Mouse (Mus musculus): ENCODE results near the gene Hist1h2ag. TPM values are rescaled to one million over a fixed set of nuclear protein-coding genes. Genes with fewer than 3 reads are reported as not detected.
"Not testable (repeated sequence)": the region's sequence is repeated elsewhere in the genome, so short reads cannot be mapped to it uniquely, and the experiment has no call there.

Hist1h2ag gene
- 3.7 and 12.3 TPM in 2 replicates for total RNA-seq (2015; ENCODE audit: low replicate concordance)
- total RNA-seq (2017; ENCODE audit: low replicate concordance): 705 and 715 TPM in 2 replicates

DNA sequence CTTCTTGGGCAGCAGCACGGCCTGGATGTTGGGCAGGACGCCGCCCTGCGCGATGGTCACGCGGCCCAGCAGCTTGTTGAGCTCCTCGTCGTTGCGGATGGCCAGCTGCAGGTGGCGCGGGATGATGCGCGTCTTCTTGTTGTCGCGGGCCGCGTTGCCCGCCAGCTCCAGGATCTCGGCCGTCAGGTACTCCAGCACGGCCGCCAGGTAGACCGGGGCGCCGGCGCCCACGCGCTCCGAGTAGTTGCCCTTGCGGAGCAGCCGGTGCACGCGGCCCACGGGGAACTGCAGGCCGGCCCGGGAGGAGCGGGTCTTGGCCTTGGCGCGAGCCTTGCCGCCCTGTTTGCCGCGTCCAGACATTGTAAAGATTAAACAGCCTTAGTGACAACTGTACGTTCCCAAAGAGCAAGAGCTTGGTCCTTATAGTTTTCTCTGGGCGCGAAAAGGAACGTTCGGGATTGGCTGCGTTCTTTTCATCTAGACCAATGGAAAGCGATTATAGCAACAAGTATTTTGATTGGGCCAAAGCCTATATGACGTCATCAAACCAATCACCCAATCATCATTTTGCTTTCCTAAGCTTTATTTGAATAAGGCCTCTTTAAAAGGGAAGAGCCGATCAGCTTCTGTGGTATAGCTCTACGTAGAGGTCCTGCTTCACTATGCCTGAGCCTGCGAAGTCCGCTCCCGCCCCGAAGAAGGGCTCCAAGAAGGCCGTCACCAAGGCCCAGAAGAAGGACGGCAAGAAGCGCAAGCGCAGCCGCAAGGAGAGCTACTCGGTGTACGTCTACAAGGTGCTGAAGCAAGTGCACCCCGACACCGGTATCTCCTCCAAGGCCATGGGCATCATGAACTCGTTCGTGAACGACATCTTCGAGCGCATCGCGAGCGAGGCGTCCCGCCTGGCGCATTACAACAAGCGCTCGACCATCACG is at the start of gene Hist1h2ag, which contains the start of gene Hist1h2bj:
TSS of gene Hist1h2ag (minus strand) at position 377 of the 935 bp plus-strand sequence.
TSS of gene Hist1h2bj (plus strand) at position 647 of the 935 bp plus-strand sequence.
- ATAC-seq (replicated peaks; ENCODE audit: low FRiP score, poor library complexity, severe bottlenecking): peak; percentile 77

DNA sequence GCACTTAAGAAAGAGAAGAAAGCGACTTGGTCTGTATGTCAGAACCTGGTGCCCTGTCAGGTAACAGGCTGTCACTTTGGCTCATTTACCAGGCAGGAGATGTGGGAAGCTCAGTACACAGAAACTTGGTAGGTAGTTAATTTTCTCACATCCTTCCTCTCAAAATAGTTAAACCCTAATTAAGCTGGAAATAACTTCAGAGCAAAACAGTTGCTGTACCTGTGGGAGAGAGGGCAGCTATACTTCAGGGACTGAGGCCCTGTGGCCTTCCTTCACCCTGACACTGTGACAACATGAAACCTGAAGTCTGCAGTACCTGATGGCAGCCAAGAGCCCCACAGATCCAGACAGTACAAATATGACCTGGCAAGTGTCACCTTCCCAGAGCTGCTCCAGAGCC is 41.4 kb upstream of the Hist1h2ag start, which contains the start of gene Vmn1r188:
TSS of gene Vmn1r188 (plus strand) at position 301 of the 400 bp plus-strand sequence.
- ATAC-seq (replicated peaks; ENCODE audit: low FRiP score, poor library complexity, severe bottlenecking): not testable (repeated sequence)

DNA sequence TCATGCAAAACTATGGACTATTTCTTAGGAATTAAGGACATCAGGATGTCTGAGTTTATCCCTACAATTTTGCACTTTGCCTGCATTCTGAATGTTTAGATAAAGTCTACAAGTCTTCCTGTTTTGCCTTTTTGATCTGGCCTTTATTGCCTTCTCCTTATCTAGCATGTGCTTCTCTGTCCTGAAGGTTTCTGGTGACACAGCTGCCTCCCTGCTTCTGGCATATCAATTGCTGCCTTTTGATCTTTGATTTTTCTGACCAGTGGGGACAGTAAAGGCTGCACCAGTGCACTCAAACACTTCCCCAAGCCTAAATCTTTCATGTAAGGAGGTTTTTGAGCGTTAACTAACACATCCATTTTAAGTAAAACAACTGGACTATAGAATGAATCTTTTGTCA is 20.7 kb upstream of the Hist1h2ag start:
- ATAC-seq (replicated peaks; ENCODE audit: low FRiP score, poor library complexity, severe bottlenecking): no peak

DNA sequence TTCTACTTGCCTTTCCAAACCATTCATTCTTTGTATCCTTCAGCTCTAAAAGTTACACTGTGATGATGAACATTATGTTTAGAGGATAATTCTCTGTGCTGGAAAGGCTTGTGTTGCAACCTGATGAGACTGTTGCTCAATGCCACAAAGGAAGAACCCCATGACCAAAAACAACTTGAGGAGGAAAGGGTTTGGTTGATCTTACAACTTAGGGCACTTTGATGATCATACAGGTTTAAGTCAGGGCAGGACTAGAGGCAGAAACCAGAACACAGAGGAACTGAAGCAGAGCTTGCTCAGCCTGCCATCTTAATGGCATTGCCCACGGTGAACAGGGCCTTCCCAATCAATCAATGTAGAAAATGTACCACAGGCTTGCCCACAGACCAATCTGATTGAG is 18.7 kb upstream of the Hist1h2ag start:
- no peak for ATAC-seq (replicated peaks; ENCODE audit: low FRiP score, poor library complexity, severe bottlenecking)

DNA sequence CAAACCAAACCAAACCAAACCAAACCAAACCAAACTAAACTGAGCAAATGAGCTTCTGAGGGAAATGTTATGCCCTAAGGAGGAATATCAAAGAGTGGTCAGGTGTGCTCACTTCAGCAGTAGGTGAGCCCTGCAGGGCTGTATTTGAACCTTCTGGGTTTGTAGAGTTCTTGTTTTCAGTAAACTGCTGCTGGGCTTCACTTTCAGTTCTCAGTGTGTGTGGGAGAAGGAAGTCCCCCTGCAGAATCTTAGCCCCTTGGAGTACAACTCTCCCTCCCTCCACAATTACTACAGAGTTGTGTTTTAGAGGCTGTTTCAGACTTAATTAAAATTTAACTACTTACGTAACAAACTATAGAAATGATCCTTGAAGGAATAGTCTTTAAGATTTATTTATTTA is 11.0 kb upstream of the Hist1h2ag start:
- no peak for ATAC-seq (replicated peaks; ENCODE audit: low FRiP score, poor library complexity, severe bottlenecking)

DNA sequence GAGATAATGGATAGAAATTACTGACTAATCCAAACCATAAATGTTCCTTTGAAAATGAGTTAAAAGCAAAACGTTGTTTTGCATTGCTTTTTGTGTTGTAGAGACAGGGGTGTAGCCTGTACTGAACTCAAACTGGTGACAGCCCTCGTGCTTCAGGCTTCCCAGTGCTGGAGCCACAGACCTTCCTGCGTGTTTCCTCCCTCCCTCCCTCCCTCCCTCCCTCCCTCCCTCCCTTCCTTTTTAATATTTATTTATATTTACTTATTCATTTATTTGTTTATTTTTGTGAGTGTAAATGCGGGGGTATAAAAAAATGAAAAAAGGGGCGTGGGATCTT is 8.7 kb upstream of the Hist1h2ag start:
- no peak for ATAC-seq (replicated peaks; ENCODE audit: low FRiP score, poor library complexity, severe bottlenecking)

DNA sequence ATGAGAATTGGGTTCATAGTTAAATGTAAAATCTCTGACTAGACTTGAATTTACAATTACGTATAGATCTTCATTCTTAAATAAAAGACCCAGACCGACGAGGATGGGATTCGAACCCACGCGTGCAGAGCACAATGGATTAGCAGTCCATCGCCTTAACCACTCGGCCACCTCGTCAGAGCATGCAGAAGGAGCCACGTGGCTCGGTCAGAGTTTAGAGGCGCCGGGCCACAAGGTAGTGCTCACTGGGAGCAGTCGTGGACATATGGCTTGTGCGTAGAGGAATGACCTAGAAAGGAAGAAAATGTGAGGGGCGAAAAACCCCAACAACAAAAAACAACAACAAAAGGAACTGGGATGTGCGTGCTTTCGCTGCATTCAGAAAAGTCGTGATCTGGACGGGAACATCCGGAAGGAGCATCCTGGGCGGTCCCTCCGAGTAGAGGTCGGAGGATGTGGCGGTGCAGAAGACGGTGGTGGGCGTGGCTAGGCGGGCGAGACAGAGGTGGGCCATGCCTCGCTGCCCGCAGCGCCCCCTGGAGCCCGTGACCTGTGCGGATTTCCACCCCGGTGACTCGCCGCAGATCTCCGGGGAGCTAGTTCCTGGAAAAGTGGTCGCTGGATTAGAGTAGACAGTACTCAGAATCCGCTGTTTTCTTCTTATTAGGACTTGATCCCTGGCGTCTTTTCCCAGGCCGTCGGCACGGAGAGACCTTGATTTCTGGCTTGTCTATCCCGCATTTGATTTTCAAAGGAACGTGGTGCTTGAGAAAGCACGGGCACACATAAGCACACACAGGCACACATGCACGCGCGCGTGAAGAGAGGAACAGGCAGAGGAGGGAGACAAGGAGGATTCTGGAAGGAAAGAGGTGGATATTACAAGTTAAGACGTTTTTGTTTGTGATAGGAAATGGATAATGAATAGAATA is 8.1 kb upstream of the Hist1h2ag start:
- ATAC-seq (replicated peaks; ENCODE audit: low FRiP score, poor library complexity, severe bottlenecking): peak; percentile 97

DNA sequence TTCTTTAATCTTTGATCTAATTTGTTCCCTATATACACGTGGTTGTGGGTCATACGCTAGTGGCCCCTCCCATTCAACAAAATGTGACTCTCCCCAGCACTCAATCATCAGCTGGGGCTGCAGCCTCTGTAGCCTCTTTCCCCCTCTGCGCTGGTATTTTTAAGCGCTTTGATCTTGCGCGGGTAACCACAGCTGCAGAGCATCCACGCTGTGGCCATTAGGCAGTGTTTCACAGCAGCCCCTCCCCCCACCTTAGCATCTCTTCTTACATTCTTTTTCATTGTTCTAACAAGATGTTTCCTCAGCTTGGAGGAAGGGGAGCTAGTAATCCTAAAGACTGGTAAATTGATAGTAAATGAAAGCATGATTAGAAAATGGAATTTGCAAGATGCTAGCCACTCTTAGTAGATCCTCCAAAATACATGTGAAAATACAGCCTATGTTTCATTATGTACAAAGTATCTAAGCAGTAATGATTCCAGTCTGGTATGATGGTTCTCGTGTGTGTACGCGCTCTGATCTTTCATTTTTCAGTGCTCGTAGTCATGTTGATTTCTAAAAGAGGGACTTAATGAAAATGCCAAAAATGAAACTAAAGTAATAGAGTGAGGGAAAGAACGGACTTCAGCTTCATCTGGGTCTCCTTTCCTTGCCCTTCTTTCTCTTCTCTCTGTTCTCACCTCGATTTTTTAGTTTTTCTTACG is 7.1 kb upstream of the Hist1h2ag start:
- ATAC-seq (replicated peaks; ENCODE audit: low FRiP score, poor library complexity, severe bottlenecking): no peak

DNA sequence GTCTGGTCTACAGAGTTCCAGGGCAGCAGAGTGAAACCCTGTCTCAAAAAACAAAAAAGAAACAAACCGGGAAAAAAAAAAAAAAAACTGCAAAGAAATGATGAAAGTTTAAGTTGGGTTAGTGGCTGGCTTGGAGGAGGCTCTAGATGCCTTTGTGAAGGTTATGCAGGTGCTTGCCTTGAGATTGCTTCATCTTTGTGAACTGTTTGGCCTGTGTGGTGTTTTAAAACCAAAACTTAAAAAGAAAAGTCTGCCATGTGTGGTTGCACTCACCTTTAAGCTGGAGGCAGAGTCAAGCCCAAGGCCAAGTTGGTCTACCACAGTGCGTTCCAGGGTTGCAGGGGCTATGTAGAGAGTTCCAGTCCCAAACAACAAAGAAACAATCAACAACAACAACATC is 6.3 kb upstream of the Hist1h2ag start:
- no peak for ATAC-seq (replicated peaks; ENCODE audit: low FRiP score, poor library complexity, severe bottlenecking)

DNA sequence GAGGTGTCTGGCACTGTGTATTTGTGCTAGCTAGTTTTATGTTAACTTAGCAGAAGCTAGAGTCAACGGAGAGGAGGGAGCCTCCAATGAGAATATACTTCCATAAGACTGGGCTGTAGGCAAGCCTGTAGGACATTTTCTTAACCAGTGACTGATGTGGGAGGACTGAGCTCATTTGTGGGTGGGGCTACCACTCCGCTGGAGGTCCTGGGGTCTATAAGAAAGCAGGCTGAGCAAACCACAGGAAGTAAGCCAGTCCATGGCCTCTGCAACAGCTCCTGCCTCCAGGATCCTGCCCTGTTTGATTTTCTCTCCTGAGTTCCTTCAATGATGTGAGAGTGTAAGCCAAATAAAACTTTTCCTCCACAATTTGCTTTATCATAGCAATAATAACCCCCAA is 2.6 kb upstream of the Hist1h2ag start:
- no peak for ATAC-seq (replicated peaks; ENCODE audit: low FRiP score, poor library complexity, severe bottlenecking)

DNA sequence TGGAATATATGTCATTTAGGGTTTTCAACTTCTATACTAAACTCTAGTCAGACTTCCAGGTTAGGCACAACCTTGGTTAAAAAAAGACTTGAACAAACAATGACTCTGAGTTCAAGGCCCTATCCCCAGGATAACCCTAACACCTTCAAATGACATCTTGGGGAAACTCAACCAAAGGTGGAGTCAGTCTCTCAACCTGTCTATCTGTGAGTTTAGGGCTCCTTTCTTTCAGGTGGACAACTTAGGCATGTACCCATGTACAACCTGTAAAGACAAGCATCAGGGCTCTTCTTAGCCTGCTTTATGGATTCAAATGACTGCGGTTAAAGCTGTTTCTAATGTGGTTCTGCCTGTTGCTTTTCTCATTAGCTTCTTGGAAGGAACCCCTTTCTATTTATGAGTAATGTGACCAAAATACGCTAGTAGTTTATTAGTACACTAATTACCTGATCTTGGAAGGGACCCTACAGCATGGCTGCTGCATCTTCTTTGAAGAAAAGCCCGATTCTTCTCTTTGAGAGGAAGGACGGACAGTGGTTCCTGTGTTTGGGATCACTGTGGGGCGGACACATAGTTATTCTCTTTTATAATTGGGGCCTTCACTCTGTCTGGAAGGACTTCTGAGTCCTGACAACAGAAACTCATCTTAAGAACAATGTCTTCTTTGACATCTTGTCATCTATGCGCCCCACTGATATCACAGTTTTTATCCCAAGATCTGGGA is 1.9 kb upstream of the Hist1h2ag start:
- ATAC-seq (replicated peaks; ENCODE audit: low FRiP score, poor library complexity, severe bottlenecking): no peak

DNA sequence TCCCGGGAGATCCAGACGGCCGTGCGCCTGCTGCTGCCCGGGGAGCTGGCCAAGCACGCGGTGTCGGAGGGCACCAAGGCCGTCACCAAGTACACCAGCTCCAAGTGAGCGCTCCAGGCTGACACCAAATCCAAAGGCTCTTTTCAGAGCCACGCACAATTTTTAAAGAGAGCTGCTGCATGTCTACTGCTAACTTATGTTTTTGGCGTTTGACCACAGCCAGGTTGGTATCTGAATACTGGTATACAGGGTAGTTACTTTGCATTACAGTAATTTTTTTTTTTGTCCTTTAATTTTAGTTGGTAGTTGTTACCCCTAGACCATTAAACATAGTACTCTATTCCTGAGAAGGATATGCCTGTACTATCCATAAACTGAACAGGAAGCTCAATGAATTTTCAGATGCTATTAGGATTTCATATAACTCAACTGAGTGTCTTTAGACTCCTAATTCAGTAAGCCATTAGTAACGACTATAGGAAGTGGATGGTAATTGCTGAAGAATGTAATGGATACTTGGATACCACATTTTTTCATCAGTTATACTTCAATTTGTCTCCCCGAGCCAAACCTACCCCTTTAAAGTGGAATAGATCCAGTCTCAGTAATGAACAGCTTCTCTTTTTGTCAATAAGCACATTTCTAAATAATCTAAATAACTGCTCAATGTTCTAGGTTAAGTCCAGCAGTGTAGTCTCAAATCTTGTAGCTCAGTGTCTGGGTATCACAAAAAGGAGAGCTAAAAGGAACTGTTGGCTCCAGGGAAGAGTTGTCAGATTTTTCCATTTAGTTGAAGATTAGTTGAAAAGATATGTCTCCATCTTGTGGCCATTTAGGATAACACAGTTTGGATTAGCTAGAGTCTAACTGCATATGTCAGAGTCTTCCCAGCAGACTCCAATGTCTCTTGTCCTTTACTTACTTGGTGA is 1.0 kb upstream of the Hist1h2ag start:
- peak; percentile 45 for ATAC-seq (replicated peaks; ENCODE audit: low FRiP score, poor library complexity, severe bottlenecking)

DNA sequence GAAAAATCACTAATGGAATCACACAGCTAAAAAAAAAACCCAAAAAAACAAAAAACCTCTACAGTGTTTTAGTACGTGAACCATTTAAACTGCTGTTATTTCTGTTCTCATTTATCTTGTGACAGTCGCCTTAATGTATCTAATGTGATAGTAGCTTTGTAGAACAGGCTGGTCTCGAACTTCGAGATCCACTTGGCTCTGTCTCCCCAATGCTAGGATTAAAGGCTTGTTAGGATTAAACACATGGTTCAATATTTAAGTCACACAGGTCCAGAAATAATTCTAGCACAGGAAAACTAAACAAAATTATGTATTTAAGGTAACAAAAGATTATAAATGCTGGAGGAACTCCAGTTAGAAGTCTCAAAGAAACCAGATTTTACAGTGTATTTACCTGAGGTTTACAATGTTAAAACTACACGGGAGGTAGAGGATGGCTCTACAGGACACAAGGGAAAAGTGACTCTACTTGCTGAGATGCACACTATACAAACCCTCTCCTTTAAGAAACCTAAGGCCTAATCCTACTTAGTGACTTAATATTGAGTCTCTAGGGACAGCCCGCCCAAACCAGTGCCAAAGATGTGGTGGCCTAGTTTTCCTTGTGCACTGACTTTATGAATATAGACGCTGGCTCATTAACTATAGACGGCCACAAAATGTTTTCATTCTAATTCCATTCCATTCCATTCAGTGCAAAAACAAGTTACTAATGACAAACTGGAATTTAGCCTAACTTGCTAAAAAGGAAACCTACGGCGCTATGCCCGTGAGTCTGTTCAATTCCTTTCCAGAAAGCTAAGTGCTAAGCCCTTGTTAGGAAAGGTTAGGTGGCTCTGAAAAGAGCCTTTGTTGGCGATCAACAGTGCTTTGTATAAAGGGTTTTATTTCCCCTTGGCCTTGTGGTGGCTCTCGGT is 835 bp downstream of the Hist1h2ag start:
- ATAC-seq (replicated peaks; ENCODE audit: low FRiP score, poor library complexity, severe bottlenecking): no peak; the same call in 1 of the 2 replicates

DNA sequence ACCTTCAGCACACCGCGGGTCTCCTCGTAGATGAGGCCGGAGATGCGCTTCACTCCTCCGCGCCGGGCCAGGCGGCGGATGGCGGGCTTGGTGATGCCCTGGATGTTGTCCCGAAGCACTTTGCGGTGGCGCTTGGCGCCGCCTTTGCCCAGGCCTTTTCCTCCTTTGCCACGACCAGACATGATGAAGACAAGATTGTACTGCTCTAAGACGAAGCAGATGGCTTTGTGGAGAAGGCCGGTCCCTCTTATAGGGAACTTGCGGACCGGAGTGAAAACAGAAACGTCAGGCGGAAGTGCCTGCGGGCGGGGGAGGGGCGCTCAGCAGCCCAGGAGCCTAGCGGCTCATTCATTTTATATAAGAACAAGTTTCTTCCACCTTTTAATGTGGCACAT is 1.6 kb downstream of the Hist1h2ag start, which contains the start of gene Hist1h4i:
TSS of gene Hist1h4i (minus strand) at position 221 of the 395 bp plus-strand sequence.
- peak; percentile 53 for ATAC-seq (replicated peaks; ENCODE audit: low FRiP score, poor library complexity, severe bottlenecking)

DNA sequence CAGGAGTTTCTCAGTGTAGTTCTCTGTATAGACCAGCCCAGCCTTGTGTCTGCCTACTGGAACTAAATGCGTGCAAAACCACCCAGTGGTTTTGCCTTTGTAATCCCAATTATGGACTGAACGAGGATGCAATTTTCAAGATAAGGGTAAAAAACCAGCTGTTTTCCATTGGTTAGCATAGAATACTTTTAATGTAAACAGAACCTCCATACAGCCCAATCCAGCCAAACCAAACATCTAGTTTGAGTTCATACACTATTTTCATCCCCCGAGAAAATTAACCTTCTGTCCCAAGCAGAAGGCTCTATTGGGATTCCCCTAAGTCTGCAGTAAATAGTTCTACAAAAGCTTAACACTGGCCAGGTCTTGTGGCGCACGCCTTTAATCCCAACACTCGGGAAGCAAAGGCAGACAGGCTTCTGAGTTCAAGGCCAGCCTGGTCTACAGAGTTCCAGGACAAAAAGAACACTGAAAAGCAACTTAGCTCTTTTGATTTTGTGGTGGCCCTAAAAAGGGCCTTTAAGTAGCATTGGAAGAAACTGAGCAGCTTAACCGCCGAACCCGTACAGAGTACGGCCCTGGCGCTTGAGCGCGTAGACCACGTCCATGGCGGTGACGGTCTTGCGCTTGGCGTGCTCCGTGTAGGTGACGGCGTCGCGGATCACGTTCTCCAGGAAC is 2.1 kb downstream of the Hist1h2ag start:
- peak; percentile 14 for ATAC-seq (replicated peaks; ENCODE audit: low FRiP score, poor library complexity, severe bottlenecking)

DNA sequence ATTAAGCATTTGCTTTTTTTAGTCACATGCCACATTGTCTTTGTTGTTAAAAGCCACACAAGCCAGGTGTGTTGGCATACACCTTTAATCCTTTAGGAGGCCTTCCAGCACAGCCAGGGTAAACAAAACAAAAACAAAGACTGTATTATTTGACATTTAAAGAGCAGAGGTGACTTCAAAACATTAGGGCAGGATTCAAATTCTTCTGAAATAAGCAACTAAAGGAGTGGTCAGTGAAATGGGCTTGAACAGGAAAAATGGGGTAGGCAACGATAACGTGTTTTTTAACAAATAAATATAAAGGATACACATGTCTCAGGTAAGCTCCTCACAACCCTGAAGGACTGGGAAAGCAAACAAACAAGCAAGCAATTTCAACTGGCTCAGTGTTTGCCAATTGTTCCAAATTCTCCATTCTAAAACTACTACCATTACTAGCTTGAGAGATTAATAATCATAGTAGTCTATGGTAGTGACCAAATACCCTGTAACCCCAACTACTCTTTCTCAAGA is 2.7 kb downstream of the Hist1h2ag start:
- no peak for ATAC-seq (replicated peaks; ENCODE audit: low FRiP score, poor library complexity, severe bottlenecking)
